Mouse (Mus musculus) kidney, postnatal 0 days (tissue): ENCODE results near the gene Mta1. TPM values are rescaled to one million over a fixed set of nuclear protein-coding genes. Genes with fewer than 3 reads are reported as not detected.

Experiments used
- ATAC-seq: fragments of 200-750 bp; cut with Nextera tagmentation; replicated peaks from 2 replicates; pipeline ENCODE4 v1.8.0; 2017; ENCODE audit warnings: low read depth, moderate number of reproducible peaks, moderate TSS enrichment, moderate library complexity; ENCODE audit not compliant: low FRiP score
- DNase-seq: peaks from one replicate; pipeline ENCODE4 v3.0.0-alpha.2; 2016; ENCODE audit warnings: low spot score
- H3K27ac ChIP-seq: fragments of 300-500 bp; sonication (generic); 2 replicates; pipeline ENCODE4 v1.5.1; 2014; ENCODE audit warnings: mild to moderate bottlenecking
- H3K27me3 ChIP-seq: fragments of 300-500 bp; sonication (generic); 2 replicates; pipeline ENCODE4 v1.6.1; 2014; ENCODE audit warnings: low read length, mixed read lengths; ENCODE audit not compliant: insufficient read depth
- H3K36me3 ChIP-seq: fragments of 300-500 bp; sonication (generic); 2 replicates; pipeline ENCODE4 v1.6.1; 2014; ENCODE audit warnings: low read length, mixed read lengths; ENCODE audit not compliant: insufficient read depth
- H3K4me1 ChIP-seq: fragments of 300-500 bp; sonication (generic); replicated peaks from 2 replicates; pipeline ENCODE4 v1.6.1; 2014; ENCODE audit warnings: antibody characterized with exemption, low read length, mixed read lengths; ENCODE audit not compliant: insufficient read depth
- H3K4me2 ChIP-seq: fragments of 300-500 bp; sonication (generic); 2 replicates; pipeline ENCODE4 v1.6.1; 2014; ENCODE audit warnings: mild to moderate bottlenecking, low read length, moderate library complexity, mixed read lengths
- H3K4me3 ChIP-seq: fragments of 300-500 bp; sonication (generic); replicated peaks from 2 replicates; pipeline ENCODE4 v1.5.1; 2014; ENCODE audit warnings: low read depth, low read length
- H3K9ac ChIP-seq: fragments of 300-500 bp; sonication (generic); 2 replicates; pipeline ENCODE4 v1.6.1; 2014; ENCODE audit warnings: low read depth, low read length
- H3K9me3 ChIP-seq: fragments of 300-500 bp; sonication (generic); replicated peaks from 2 replicates; pipeline ENCODE4 v1.6.1; 2016; ENCODE audit warnings: low read length, inconsistent platforms, mixed read lengths
- CTCF ChIP-seq: IDR thresholded peaks from 2 replicates; pipeline ENCODE4 v1.5.1; 2016; ENCODE audit warnings: antibody characterized with exemption, low read depth, mild to moderate bottlenecking, moderate library complexity
- WGBS: fragments of 180-500 bp; shearing (Covaris S2); extraction: QIAGEN DNeasy Blood & Tissue Kit; methylation state at CpG from one replicate; pipeline ENCODE4 v1.1.7; 2014; 5-methylcytosine and 5-hydroxymethylcytosine counted together
- polyA plus RNA-seq: library from polyadenylated mRNA; unstranded; fragments of >200 nt; fragmentation: Nextera tagmentation; extraction: Ambion mirVana; gene quantifications from 2 replicates; pipeline ENCODE4 v1.2.1, GENCODE M21; 2015

The Mta1 gene
- polyA plus RNA-seq, 1 experiment from 2014 or later, result 11.5 TPM

GRCm38 (mm10) chr12:113157521-113157920 lies 59.4 kb downstream of the Mta1 start:
- H3K9ac ChIP-seq, result no peak overlapping the region
- no peak overlapping the region for H3K4me3 ChIP-seq
- H3K36me3 ChIP-seq, result peaks cover 3% of the 10 kb centered on the region; the same call in 1 of the 2 replicates
- ATAC-seq, result no peak
- H3K27me3 ChIP-seq, result no peaks in the 10 kb centered on the region
- no peak for DNase-seq
- no peak overlapping the region for H3K27ac ChIP-seq
- 83% methylated on average over 8 of the region's 8 CpGs for WGBS
- no peak overlapping the region for H3K4me2 ChIP-seq
- peaks cover 12% of the 10 kb centered on the region; the same call in 1 of the 2 replicates for H3K4me1 ChIP-seq
- H3K9me3 ChIP-seq, result no peaks in the 10 kb centered on the region
- TF ChIP-seq CTCF, result no peak

GRCm38 (mm10) chr12:113157971-113158370 lies 59.9 kb downstream of the Mta1 start:
- Histone ChIP-seq H3K27ac (no peak overlapping the region), H3K36me3 (peaks cover 3% of the 10 kb centered on the region; the same call in 1 of the 2 replicates), H3K9me3 (no peaks in the 10 kb centered on the region), H3K4me3 (no peak overlapping the region), H3K27me3 (no peaks in the 10 kb centered on the region), H3K4me2 (no peak overlapping the region), H3K9ac (no peak overlapping the region), H3K4me1 (peaks cover 11% of the 10 kb centered on the region; the same call in 1 of the 2 replicates)
- no peak for DNase-seq
- 91% methylated on average over 8 of the region's 8 CpGs for WGBS
- ATAC-seq, result no peak
- TF ChIP-seq CTCF, result no peak

DNA sequence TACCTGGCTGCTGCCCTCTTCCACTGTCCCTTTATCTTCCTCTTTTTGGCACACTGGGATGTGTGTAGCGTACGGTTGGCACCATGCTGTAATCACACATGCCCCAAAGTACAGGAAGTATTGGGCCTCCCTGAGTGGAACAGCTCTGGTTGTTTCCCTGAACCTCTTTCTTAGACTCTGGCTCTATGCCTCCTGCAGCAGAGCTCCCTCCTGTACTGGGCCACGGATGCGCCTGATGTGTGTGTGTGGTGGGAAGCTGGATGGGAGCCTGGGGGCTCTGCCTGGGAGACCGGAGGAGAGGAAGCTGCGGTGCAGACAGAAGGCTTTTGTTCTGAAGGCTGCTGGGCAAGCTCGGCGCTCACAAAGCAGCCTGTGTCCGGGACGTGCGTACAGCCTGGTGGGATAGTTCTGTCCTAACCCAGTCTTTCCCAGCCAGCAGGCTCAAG lies 65.5 kb downstream of the Mta1 start:
- no peak for ATAC-seq

DNA sequence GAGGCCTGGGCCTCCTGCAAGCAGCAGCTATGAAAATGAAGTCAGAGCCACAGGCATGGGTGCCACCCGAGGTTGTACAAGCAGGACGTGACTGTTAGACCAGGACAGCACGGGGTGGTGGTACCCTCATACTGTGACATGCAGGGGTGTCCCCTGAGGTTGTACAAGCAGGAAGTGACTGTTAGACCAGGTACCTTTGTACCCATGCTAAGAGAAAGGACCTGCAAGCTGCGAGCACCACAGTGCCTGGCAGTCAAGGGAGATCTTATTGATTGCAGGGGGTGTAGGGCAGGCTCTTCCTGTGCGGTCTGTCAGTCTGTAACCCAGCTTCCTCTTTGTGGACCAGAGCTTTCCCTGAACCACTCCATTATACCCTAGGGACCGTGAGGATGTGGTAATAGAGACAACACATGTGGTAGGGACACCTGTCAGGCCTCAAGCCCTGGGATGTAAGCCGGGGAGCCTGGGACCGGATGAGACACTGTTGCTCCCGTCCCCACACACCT lies 70.0 kb downstream of the Mta1 start:
- Histone ChIP-seq H3K27me3 (no peaks in the 10 kb centered on the region), H3K36me3 (no peaks in the 10 kb centered on the region), H3K4me1 (no peaks in the 10 kb centered on the region), H3K9me3 (no peaks in the 10 kb centered on the region), H3K4me2 (no peak overlapping the region), H3K4me3 (no peak overlapping the region), H3K27ac (no peak overlapping the region), H3K9ac (no peak overlapping the region)
- DNase-seq, result no peak
- TF ChIP-seq CTCF, result no peak
- 80% methylated on average over 9 of the region's 9 CpGs for WGBS
- no peak for ATAC-seq

More for the DNA sequence above, 65.5 kb downstream of the Mta1 start:
- H3K36me3 ChIP-seq, result peaks cover 3% of the 10 kb centered on the region; the same call in 1 of the 2 replicates
- DNase-seq, result no peak
- H3K9me3 ChIP-seq, result no peaks in the 10 kb centered on the region
- no peak overlapping the region for H3K9ac ChIP-seq
- no peak overlapping the region for H3K4me2 ChIP-seq
- TF ChIP-seq CTCF, result no peak
- H3K27me3 ChIP-seq, result no peaks in the 10 kb centered on the region
- no peaks in the 10 kb centered on the region for H3K4me1 ChIP-seq
- WGBS, result 88% methylated on average over 11 of the region's 11 CpGs
- H3K27ac ChIP-seq, result no peak overlapping the region
- H3K4me3 ChIP-seq, result no peak overlapping the region

GRCm38 (mm10) chr12:113176960-113177725 lies 79.1 kb downstream of the Mta1 start:
- no peak for TF ChIP-seq CTCF
- Histone ChIP-seq H3K9me3 (no peaks in the 10 kb centered on the region), H3K4me2 (no peak overlapping the region), H3K36me3 (no peaks in the 10 kb centered on the region), H3K9ac (no peak overlapping the region), H3K4me1 (no peaks in the 10 kb centered on the region), H3K27me3 (no peaks in the 10 kb centered on the region), H3K4me3 (no peak overlapping the region), H3K27ac (no peak overlapping the region)
- WGBS, result 85% methylated on average over 17 of the region's 18 CpGs
- ATAC-seq (no peak), DNase-seq (no peak)

GRCm38 (mm10) chr12:113181020-113181419 lies 82.9 kb downstream of the Mta1 start:
- WGBS, result 48% methylated on average over 4 of the region's 4 CpGs
- no peak for TF ChIP-seq CTCF

More at GRCm38 (mm10) chr12:113181020-113181419, 82.9 kb downstream of the Mta1 start:
- no peak overlapping the region for H3K4me2 ChIP-seq
- no peak overlapping the region for H3K27ac ChIP-seq
- no peaks in the 10 kb centered on the region; the same call in 1 of the 2 replicates for H3K27me3 ChIP-seq
- DNase-seq, result no peak
- peaks cover 1% of the 10 kb centered on the region; the same call in 1 of the 2 replicates for H3K4me1 ChIP-seq
- H3K36me3 ChIP-seq, result no peaks in the 10 kb centered on the region
- no peak overlapping the region for H3K9ac ChIP-seq
- H3K4me3 ChIP-seq, result no peak overlapping the region
- H3K9me3 ChIP-seq, result no peaks in the 10 kb centered on the region
- ATAC-seq, result no peak
